Mouse (Mus musculus): ENCODE data around the gene Slmap.

- TF ChIP-seq CTCF (IDR thresholded peaks at IDR 0.05; ENCODE audit: extremely low read depth, insufficient read depth, low read length) (no peak), POLR2A (IDR thresholded peaks at IDR 0.05; ENCODE audit: extremely low read depth, insufficient read depth, low read length) (no peak)
Measured at GRCm38 (mm10) chr14:26454851-26455250, 79.9 kb downstream of the Slmap start.

All from cortical plate, adult 2 months (tissue).